Mouse (Mus musculus): Measurements from ENCODE around the gene Hlx. TPM values are rescaled to one million over a fixed set of nuclear protein-coding genes. Genes with fewer than 3 reads are reported as not detected.

Gene Hlx
- polyA plus RNA-seq (2014; fragmentation: Nextera tagmentation; extraction: Ambion mirVana) = 2.2 and 2.7 TPM in 2 replicates

DNA sequence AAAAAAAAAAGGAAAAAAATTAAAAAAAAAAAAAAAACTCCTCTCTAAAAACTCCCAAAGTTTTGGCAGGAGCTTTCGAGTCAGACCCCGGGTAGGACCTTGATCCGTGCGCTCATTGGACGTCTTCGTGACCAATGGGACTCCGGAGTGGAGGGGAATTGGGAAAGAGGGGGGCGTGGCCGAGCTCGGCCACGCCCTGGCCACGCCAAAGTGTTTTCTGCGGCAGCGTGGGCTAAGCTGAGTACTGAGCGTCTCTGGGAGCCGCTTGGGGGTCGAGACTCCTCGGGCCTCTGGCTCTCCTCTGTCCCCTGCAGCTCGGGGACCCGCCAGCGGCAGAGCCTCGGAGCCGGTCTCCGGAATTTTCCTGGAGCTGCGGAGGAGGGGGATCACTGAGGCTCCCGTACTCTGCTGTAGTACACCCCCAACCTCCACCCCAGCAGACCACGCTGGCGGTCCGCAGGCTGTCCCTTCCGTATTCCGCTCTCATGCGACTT, at the start of gene Hlx:
Hlx (minus strand) TSS at position 64 of the 494 bp plus-strand sequence.
- H3K27me3 ChIP-seq (ENCODE audit: control insufficient read depth, insufficient read depth, low read length) = peaks cover 82% of the 10 kb centered on the region
- ATAC-seq (ENCODE audit: low FRiP score) = peak; percentile 92
- H3K4me2 ChIP-seq = peak within 1 kb of the TSS; percentile 95
- H3K9me3 ChIP-seq (ENCODE audit: control insufficient read depth, low read length) = no peaks in the 10 kb centered on the region
- peak within 1 kb of the TSS; percentile 51 for H3K9ac ChIP-seq (ENCODE audit: low read length)
- H3K27ac ChIP-seq (ENCODE audit: low read depth, low read length) = no peak within 1 kb of the TSS
- H3K36me3 ChIP-seq (ENCODE audit: control insufficient read depth, insufficient read depth, low read length) = no peaks in the 10 kb centered on the region
- peak within 1 kb of the TSS; percentile 48 for H3K4me3 ChIP-seq (ENCODE audit: low read depth, low read length)
- under 1% methylated on average over 32 of the region's 32 CpGs for WGBS
- DNase-seq (ENCODE audit: low spot score, missing footprints) = peak; percentile 95
- peaks cover 10% of the 10 kb centered on the region for H3K4me1 ChIP-seq (ENCODE audit: control insufficient read depth, insufficient read depth, low read length)

DNA sequence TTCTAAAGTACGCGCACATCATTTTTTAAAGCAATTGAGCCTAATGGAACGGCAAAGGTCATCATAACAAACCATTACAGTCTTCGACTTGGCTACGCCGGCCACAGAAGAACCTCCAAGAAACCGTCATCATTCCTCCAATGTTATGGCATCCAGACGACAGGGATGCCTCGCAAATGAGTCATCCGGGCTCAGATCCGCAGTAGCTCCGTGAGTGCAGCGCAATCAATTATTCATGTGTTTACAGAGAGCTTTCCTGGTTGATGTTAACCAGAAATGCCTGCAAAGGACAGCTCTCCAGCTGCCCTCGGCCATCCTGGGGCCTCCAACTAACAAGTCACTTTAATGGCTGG, 49.7 kb upstream of the Hlx start:
- Histone ChIP-seq H3K9me3 (ENCODE audit: control insufficient read depth, low read length) (no peaks in the 10 kb centered on the region), H3K4me2 (no peak overlapping the region), H3K36me3 (ENCODE audit: control insufficient read depth, insufficient read depth, low read length) (no peaks in the 10 kb centered on the region), H3K27me3 (ENCODE audit: control insufficient read depth, insufficient read depth, low read length) (no peaks in the 10 kb centered on the region), H3K9ac (ENCODE audit: low read length) (no peak overlapping the region), H3K4me1 (ENCODE audit: control insufficient read depth, insufficient read depth, low read length) (no peaks in the 10 kb centered on the region), H3K4me3 (ENCODE audit: low read depth, low read length) (no peak overlapping the region), H3K27ac (ENCODE audit: low read depth, low read length) (no peak overlapping the region)
- no peak for ATAC-seq (ENCODE audit: low FRiP score)
- no peak for DNase-seq (ENCODE audit: low spot score, missing footprints)
- WGBS = 88% methylated on average over 14 of the region's 14 CpGs

DNA sequence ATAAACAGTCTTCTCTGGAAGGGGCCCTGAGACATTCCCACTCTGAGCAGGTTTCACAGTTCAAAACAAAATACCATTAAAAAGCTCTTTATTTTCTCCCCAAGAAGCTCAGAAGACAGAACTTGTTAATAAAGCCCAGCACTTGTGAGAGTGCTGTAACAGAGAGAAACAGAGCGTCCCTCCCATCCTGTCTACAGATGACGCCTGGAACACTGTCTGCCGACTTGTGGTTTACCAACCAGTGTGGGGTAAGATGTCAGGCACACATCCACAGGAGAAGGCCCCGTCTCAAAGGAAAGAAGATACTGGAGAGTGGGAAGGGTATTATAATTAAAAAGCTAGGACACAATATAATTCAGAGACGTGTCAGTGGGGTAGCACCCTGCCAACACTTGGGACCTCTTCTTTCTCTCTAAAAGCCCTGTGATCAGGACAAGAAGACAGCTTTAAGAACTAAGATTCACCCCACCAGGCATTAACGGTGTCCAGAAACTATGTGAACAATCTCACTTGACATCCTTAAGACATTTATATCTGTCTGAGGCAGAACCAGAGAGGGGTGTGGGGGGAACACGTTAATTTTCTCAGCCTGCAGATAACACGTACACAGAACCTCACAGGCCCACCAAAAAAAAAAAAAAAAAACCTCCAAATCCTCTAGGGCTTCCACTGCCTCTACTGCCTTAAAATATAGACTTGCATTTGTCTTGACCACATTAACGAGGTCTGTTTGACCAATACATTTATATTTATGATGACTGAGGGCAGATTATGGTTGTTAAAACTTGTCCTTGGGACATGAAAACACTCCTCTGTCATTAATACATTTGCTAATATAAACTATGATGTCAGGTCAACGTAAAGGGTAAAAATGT, 49.1 kb upstream of the Hlx start:
- no peak overlapping the region for H3K27ac ChIP-seq (ENCODE audit: low read depth, low read length)
- DNase-seq (ENCODE audit: low spot score, missing footprints) (no peak), ATAC-seq (ENCODE audit: low FRiP score) (no peak)
- no peaks in the 10 kb centered on the region for H3K36me3 ChIP-seq (ENCODE audit: control insufficient read depth, insufficient read depth, low read length)
- no peak overlapping the region for H3K9ac ChIP-seq (ENCODE audit: low read length)
- H3K27me3 ChIP-seq (ENCODE audit: control insufficient read depth, insufficient read depth, low read length) = no peaks in the 10 kb centered on the region
- H3K4me1 ChIP-seq (ENCODE audit: control insufficient read depth, insufficient read depth, low read length) = no peaks in the 10 kb centered on the region
- WGBS = 87% methylated on average over 10 of the region's 10 CpGs
- H3K4me2 ChIP-seq = no peak overlapping the region
- H3K4me3 ChIP-seq (ENCODE audit: low read depth, low read length) = no peak overlapping the region
- no peaks in the 10 kb centered on the region for H3K9me3 ChIP-seq (ENCODE audit: control insufficient read depth, low read length)

DNA sequence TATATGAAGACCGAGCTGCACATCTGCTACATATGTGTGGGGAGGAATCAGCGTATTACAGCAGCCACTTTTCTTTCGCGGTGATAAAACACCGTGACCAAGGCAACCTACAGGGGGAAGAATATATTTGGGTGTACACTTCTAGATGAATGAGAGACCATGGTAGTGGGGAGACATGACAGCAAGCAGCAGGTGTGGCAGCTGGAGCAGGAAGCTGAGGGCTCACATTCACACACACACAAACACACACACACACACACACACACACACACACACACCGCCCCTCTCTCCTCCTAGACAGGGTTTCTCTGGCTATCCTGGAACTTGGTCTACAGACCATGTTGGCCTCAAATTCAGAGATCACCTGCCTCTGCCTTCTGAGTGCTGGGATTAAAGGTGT, 45.7 kb upstream of the Hlx start:
- no peak overlapping the region for H3K9ac ChIP-seq (ENCODE audit: low read length)
- H3K9me3 ChIP-seq (ENCODE audit: control insufficient read depth, low read length) = no peaks in the 10 kb centered on the region
- DNase-seq (ENCODE audit: low spot score, missing footprints) (no peak), ATAC-seq (ENCODE audit: low FRiP score) (no peak)
- H3K4me3 ChIP-seq (ENCODE audit: low read depth, low read length) = no peak overlapping the region
- no peaks in the 10 kb centered on the region for H3K36me3 ChIP-seq (ENCODE audit: control insufficient read depth, insufficient read depth, low read length)
- H3K4me1 ChIP-seq (ENCODE audit: control insufficient read depth, insufficient read depth, low read length) = no peaks in the 10 kb centered on the region
- H3K27me3 ChIP-seq (ENCODE audit: control insufficient read depth, insufficient read depth, low read length) = no peaks in the 10 kb centered on the region
- 92% methylated on average over 6 of the region's 6 CpGs for WGBS
- no peak overlapping the region for H3K4me2 ChIP-seq
- no peak overlapping the region for H3K27ac ChIP-seq (ENCODE audit: low read depth, low read length)

DNA sequence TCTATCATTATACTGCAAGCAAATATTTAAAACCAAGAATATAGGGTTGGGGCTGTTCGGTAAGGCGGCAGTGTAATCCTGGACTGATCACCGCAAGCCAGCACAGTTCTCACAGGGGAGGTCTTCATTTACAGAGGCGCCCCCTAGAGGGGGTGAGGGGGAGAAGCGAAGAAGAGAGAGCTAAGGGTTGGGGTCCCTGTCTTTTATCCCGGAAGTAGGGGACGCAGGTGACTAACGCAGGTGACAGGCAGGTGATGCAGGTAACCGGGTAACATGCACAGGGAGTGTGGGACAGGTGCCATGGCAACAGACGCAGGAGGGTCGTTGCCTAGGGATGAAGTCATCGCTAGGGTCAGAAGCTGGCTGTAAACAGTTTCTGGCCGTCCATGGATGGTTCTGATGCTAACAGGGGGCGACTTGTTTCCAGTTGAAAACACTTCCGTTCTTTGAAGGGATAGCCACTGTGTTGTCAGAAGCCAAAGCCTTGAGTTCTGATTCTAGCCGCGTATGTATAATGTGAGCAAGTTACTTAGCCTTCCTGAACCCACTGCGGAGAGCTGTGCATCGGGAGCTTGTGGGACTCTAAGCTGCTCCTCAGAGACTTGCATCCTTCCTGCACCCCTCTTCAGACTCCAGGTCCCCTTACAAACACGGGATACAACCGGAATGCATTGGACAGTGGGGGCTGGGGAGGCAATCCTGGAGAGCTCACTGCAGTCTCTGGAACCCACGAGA, 44.8 kb upstream of the Hlx start:
- Histone ChIP-seq H3K27ac (ENCODE audit: low read depth, low read length) (no peak overlapping the region), H3K4me2 (no peak overlapping the region), H3K36me3 (ENCODE audit: control insufficient read depth, insufficient read depth, low read length) (no peaks in the 10 kb centered on the region), H3K27me3 (ENCODE audit: control insufficient read depth, insufficient read depth, low read length) (no peaks in the 10 kb centered on the region), H3K4me1 (ENCODE audit: control insufficient read depth, insufficient read depth, low read length) (no peaks in the 10 kb centered on the region), H3K9me3 (ENCODE audit: control insufficient read depth, low read length) (no peaks in the 10 kb centered on the region), H3K4me3 (ENCODE audit: low read depth, low read length) (no peak overlapping the region), H3K9ac (ENCODE audit: low read length) (no peak overlapping the region)
- ATAC-seq (ENCODE audit: low FRiP score) = no peak
- peak; percentile 86 for DNase-seq (ENCODE audit: low spot score, missing footprints)
- WGBS = 33% methylated on average over 22 of the region's 22 CpGs

DNA sequence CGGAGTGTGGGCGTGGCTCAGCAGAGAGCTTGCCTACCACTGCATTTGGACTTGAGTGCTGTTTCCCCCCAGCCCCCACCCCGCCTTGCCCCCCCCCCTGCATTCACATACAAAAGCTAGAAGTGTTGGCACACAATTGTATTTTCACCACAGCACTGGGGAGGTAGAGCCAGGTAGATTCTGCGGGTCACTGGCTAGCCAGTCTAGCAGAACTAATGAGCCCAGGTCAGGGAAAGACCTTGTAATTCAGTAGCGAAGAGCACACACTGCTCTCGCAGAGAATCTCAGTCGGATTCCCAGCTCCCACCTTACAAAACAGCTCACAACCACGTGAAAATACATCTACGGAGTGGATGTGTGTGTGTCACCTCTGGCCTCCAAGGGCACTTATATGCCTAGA, 42.9 kb upstream of the Hlx start:
- ATAC-seq (ENCODE audit: low FRiP score) = no peak
- WGBS = 55% methylated on average over 9 of the region's 9 CpGs
- DNase-seq (ENCODE audit: low spot score, missing footprints) = no peak
- H3K4me3 ChIP-seq (ENCODE audit: low read depth, low read length) = no peak overlapping the region
- H3K4me1 ChIP-seq (ENCODE audit: control insufficient read depth, insufficient read depth, low read length) = no peaks in the 10 kb centered on the region
- no peak overlapping the region for H3K4me2 ChIP-seq
- H3K27me3 ChIP-seq (ENCODE audit: control insufficient read depth, insufficient read depth, low read length) = no peaks in the 10 kb centered on the region
- H3K27ac ChIP-seq (ENCODE audit: low read depth, low read length) = no peak overlapping the region
- H3K9me3 ChIP-seq (ENCODE audit: control insufficient read depth, low read length) = no peaks in the 10 kb centered on the region
- H3K36me3 ChIP-seq (ENCODE audit: control insufficient read depth, insufficient read depth, low read length) = no peaks in the 10 kb centered on the region
- H3K9ac ChIP-seq (ENCODE audit: low read length) = no peak overlapping the region

DNA sequence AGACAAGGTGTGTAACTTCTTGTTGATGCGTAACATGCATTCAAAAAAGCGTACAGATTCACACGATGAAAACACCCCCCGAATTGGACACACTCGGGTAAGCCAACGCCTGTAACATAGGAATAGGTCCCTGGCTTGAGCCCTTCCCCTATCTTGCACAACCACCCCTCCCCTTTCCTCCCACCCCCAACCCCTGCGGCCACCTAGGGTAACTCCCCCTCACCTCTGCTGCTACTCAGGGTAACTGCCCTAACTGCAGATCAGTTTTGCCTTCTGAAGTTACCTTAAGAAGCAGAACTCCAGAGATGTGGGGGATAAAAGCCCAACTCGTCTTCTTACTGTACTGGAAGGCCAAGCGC, 39.5 kb upstream of the Hlx start:
- Histone ChIP-seq H3K9ac (ENCODE audit: low read length) (no peak overlapping the region), H3K27ac (ENCODE audit: low read depth, low read length) (no peak overlapping the region), H3K4me2 (no peak overlapping the region), H3K4me1 (ENCODE audit: control insufficient read depth, insufficient read depth, low read length) (no peaks in the 10 kb centered on the region), H3K27me3 (ENCODE audit: control insufficient read depth, insufficient read depth, low read length) (no peaks in the 10 kb centered on the region), H3K9me3 (ENCODE audit: control insufficient read depth, low read length) (no peaks in the 10 kb centered on the region), H3K4me3 (ENCODE audit: low read depth, low read length) (no peak overlapping the region), H3K36me3 (ENCODE audit: control insufficient read depth, insufficient read depth, low read length) (no peaks in the 10 kb centered on the region)
- WGBS = 15% methylated on average over 9 of the region's 9 CpGs
- no peak for DNase-seq (ENCODE audit: low spot score, missing footprints)
- ATAC-seq (ENCODE audit: low FRiP score) = peak; percentile 36

DNA sequence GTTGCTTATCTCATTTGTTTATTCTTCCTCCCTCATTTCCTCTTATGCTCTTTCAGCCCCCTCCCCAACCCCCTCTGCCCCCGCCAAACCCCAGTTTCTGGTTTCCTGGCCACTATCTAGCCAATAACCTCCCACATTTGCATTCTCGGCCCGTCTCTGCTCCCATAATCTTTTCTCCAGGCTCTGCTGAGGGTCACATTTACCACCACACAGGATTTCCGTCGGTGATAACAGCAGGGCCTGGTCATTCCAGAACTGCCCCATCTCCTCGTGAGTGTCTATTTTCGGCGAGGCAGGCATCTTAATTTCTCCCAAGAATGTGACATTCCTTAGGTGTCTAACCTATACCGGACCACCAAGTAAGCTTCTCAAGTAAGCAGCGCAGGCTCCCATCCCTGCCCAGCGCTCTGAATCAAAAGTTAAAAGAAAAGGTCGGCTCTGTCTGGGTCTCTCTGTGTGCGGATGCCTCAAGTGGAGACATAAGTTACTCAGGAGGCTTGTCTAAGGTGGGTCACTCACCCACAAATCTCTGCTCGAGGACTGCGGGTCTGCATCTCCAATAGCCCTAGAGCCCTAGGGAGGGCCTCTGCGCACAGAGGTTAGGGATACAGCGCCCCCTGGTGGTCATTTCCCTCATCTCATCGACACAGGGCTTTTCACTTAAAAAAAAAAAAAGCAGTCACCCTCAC, 38.9 kb upstream of the Hlx start:
- Histone ChIP-seq H3K9ac (ENCODE audit: low read length) (no peak overlapping the region), H3K4me2 (no peak overlapping the region), H3K36me3 (ENCODE audit: control insufficient read depth, insufficient read depth, low read length) (no peaks in the 10 kb centered on the region), H3K4me1 (ENCODE audit: control insufficient read depth, insufficient read depth, low read length) (no peaks in the 10 kb centered on the region), H3K9me3 (ENCODE audit: control insufficient read depth, low read length) (no peaks in the 10 kb centered on the region), H3K27ac (ENCODE audit: low read depth, low read length) (no peak overlapping the region), H3K4me3 (ENCODE audit: low read depth, low read length) (no peak overlapping the region), H3K27me3 (ENCODE audit: control insufficient read depth, insufficient read depth, low read length) (no peaks in the 10 kb centered on the region)
- WGBS = 26% methylated on average over 18 of the region's 18 CpGs
- DNase-seq (ENCODE audit: low spot score, missing footprints) (peak; percentile 97), ATAC-seq (ENCODE audit: low FRiP score) (peak; percentile 79)

DNA sequence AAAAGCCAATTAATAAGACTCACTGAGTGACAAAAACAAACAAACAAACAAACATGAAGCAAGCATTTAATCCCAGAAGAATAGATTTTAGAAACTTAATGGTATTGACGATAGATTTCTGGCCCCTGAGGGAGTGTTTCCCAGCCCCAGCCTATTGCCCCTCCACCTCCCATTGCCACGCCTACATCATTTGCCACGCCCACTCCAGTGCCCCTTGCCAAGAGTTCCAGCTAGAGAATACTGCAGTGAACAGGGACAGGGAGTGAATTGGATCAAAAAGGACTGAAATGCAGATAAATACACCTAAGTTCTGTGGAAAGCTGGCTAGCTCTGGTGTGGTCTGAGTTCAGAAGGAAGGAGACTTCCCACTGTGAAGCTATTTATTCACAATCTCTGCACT, 31.4 kb upstream of the Hlx start:
- WGBS = 48% methylated on average over 3 of the region's 3 CpGs

More for the DNA sequence above, 31.4 kb upstream of the Hlx start:
- Histone ChIP-seq H3K27ac (ENCODE audit: low read depth, low read length) (no peak overlapping the region), H3K27me3 (ENCODE audit: control insufficient read depth, insufficient read depth, low read length) (no peaks in the 10 kb centered on the region), H3K4me3 (ENCODE audit: low read depth, low read length) (no peak overlapping the region), H3K4me2 (no peak overlapping the region), H3K9me3 (ENCODE audit: control insufficient read depth, low read length) (no peaks in the 10 kb centered on the region), H3K9ac (ENCODE audit: low read length) (no peak overlapping the region), H3K36me3 (ENCODE audit: control insufficient read depth, insufficient read depth, low read length) (no peaks in the 10 kb centered on the region), H3K4me1 (ENCODE audit: control insufficient read depth, insufficient read depth, low read length) (no peaks in the 10 kb centered on the region)
- DNase-seq (ENCODE audit: low spot score, missing footprints) (no peak), ATAC-seq (ENCODE audit: low FRiP score) (no peak)

Data from midbrain, embryonic 11.5 days (tissue).